Mouse (Mus musculus): Measurements from ENCODE around the gene 1700016K19Rik. TPM values are rescaled to one million over a fixed set of nuclear protein-coding genes. Genes with fewer than 3 reads are reported as not detected.

Gene 1700016K19Rik
- 141 TPM for polyA plus RNA-seq (2014; fragmentation: Illumina TruSeq; extraction: RNeasy Lipid Tissue Mini Kit (QIAGEN cat#74804); ENCODE audit: low read depth, low replicate concordance)

GRCm38 (mm10) chr11:75999440-76000155 is at the start of gene 1700016K19Rik:
1700016K19Rik (plus strand) TSS chr11:75999912.

GRCm38 (mm10) chr11:76027139-76028071 is 27.7 kb downstream of the 1700016K19Rik start, which contains the start of gene Rflnb:
Rflnb (minus strand) TSS chr11:76027782.

Other genes with a start within 250 kb of the 1700016K19Rik start
- gene Doc2b, start 203.9 kb upstream of the 1700016K19Rik start, polyA plus RNA-seq (2014; fragmentation: Illumina TruSeq; extraction: RNeasy Lipid Tissue Mini Kit (QIAGEN cat#74804); ENCODE audit: low read depth, low replicate concordance), result 0.74 TPM
- 0.39 TPM for gene Rph3al, start 61.5 kb upstream of the 1700016K19Rik start, polyA plus RNA-seq (2014; fragmentation: Illumina TruSeq; extraction: RNeasy Lipid Tissue Mini Kit (QIAGEN cat#74804); ENCODE audit: low read depth, low replicate concordance)
- 0.98 TPM for gene Rflnb, start 27.9 kb downstream of the 1700016K19Rik start, polyA plus RNA-seq (2014; fragmentation: Illumina TruSeq; extraction: RNeasy Lipid Tissue Mini Kit (QIAGEN cat#74804); ENCODE audit: low read depth, low replicate concordance)
- gene Vps53, start 179.7 kb downstream of the 1700016K19Rik start, polyA plus RNA-seq (2014; fragmentation: Illumina TruSeq; extraction: RNeasy Lipid Tissue Mini Kit (QIAGEN cat#74804); ENCODE audit: low read depth, low replicate concordance), result 17.0 TPM
- gene Fam57a, start 179.8 kb downstream of the 1700016K19Rik start, polyA plus RNA-seq (2014; fragmentation: Illumina TruSeq; extraction: RNeasy Lipid Tissue Mini Kit (QIAGEN cat#74804); ENCODE audit: low read depth, low replicate concordance), result 2.3 TPM
- 1,688 TPM for gene Dbil5, start 217.7 kb downstream of the 1700016K19Rik start, polyA plus RNA-seq (2014; fragmentation: Illumina TruSeq; extraction: RNeasy Lipid Tissue Mini Kit (QIAGEN cat#74804); ENCODE audit: low read depth, low replicate concordance)
- gene Gemin4, start 217.8 kb downstream of the 1700016K19Rik start, polyA plus RNA-seq (2014; fragmentation: Illumina TruSeq; extraction: RNeasy Lipid Tissue Mini Kit (QIAGEN cat#74804); ENCODE audit: low read depth, low replicate concordance), result 16.4 TPM
- gene Mrm3, start 243.8 kb downstream of the 1700016K19Rik start, polyA plus RNA-seq (2014; fragmentation: Illumina TruSeq; extraction: RNeasy Lipid Tissue Mini Kit (QIAGEN cat#74804); ENCODE audit: low read depth, low replicate concordance), result 2.5 TPM
- gene Glod4, start 243.8 kb downstream of the 1700016K19Rik start, polyA plus RNA-seq (2014; fragmentation: Illumina TruSeq; extraction: RNeasy Lipid Tissue Mini Kit (QIAGEN cat#74804); ENCODE audit: low read depth, low replicate concordance), result 46.5 TPM

Measured in testis, adult 10 weeks (tissue).